Mouse (Mus musculus) frontal cortex, postnatal 14 days (tissue): ENCODE data around the gene Rsph10b.

Experiments
- DNase-seq, 2 experiments: peaks; one replicate each; pipeline ENCODE4 v3.0.0; 2022; ENCODE audit warnings: low spot score in 2 of 2

Rsph10b gene

DNA sequence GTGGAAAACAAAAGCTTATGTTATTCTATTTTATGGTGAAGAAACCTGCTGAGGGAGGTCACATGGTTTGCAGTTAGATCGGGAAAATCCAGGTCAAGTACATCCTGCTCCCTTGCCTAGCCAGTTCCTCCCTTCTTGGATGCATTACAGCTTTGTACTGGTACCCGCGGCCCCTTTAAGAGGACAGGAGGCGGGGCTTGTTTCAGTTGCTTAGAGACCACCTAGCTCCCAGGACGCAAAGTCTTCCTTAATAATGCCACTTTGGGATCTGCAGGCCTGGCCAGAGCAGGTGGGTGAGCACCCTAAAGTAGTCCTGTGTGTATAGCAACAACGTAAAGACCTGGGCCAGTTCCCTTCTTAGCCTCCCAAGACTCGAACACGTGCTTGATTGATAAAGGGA is at the start of gene Rsph10b:
Rsph10b (plus strand) TSS at position 205 of the 400 bp plus-strand sequence.
- no peak for DNase-seq

DNA sequence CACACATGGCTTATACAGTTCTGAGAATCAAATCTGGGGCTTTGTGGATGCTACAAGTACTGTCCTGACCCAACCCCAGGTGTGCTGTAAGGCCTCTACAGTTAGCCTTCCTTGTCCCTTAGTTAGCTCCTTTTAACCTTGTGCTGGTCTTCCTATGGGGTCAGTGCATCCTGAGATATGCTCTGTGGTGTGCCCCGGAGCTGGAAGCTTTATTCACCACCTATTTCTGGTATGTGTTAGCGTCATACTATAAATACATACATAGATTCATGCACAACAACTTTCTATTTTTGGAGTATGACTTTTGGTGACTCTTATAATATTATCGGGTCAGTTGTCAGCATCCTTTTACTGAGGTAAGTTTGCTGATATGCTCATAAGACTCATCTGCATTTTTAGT is 47.6 kb upstream of the Rsph10b start:
- no peak for DNase-seq

DNA sequence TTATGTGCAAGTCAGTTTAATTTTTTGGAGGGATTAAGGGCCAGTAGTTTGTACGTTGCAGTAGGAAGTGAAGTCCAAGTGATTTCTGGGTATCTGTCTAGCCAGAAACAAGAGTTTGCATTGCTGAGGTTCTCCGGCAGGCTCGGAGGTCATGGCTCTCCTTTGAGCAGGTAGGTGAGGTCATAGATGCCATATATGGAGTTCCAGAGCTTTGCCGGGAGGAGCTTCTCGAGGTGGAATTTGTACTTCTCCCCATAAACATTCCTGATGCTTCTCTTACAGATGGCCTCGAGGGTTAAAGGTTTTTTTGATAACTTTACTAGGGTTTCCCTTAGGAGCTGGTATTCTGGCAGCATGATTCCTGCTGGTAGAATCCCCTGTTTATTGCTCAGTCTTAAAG is 42.1 kb upstream of the Rsph10b start:
- DNase-seq = no peak

DNA sequence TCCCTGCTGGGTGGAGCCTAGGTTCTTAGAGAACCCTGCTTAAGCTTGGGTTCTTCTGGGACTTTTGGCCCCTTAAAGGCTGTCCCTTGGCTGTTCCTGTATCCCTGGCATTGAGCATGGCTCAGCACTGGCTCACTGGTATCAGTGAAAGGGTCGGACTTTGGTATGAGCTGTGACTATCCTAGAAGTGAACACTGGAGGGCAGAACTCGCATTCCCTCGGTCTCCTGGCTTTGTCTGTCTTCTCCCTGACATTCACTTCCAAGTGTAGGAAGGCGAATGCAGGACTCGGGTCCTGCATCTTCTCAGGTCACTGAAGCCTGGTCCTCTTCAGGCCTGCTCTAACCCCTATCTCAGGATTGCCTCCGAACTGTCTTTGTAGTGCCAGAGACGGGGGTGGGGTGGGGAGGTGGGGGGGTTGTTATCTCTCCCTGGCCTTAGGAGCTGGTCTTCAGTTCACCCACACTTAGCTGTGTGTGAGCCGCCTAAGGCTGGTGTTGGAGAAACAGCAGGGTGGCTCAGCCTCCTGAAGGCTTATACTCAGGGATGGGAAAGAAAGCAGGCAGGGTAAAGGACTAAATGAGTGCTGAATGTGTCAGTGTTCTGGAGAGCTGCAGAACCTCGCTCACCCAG is 40.5 kb upstream of the Rsph10b start:
- no peak for DNase-seq

DNA sequence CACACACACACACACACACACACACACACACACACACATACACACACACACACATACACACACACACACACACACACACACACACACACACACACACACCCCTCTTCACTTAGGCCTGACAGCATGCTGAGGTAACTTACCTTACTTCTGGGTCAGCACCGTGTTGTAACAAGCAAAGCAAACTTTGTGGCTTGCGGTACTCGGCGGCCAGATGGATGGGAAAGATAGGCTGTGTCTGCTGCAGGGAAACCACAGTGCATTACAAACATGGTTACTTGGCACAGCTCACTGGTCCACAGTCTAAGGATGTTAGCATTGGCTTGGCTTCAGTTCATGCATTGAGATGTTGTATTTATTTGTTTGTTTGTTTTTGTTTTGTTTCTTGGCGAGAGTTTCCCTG is 39.4 kb upstream of the Rsph10b start:
- DNase-seq = no peak

DNA sequence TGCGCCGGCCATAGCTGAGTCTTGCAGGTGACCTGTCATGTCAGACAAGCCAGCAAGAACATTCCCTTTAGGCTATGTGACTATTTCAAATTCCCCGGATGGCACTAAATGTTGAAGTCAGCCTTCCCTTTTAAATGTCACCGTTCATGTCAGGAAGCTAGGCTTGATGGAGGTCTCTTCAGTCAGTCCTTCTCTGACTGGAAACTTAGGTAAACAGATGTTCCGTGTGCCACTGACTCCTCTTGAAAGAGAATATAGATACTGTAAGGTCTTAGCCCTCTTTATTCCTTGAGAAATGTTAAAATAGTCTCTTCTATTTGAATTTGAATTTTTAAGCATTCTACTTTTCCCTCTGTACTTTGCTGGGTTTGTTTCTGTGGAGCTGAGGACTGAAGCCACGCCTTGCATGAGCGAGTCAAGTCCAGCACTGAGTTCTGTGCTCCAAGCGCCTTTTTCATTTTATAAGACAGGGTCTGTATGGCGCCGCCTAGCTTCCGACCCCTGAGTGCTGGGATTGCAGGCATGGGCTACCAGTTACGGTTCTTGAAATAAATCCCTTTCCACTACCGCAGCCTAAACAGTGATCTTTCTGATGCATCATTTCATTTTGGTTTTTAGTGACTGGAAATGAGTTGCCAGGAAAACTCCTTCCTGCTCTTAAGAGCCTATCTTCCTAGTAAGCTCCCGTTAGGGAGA is 35.1 kb upstream of the Rsph10b start, which contains the start of gene Ankrd61:
Ankrd61 (minus strand) TSS at position 51 of the 696 bp plus-strand sequence.
- no peak for DNase-seq

DNA sequence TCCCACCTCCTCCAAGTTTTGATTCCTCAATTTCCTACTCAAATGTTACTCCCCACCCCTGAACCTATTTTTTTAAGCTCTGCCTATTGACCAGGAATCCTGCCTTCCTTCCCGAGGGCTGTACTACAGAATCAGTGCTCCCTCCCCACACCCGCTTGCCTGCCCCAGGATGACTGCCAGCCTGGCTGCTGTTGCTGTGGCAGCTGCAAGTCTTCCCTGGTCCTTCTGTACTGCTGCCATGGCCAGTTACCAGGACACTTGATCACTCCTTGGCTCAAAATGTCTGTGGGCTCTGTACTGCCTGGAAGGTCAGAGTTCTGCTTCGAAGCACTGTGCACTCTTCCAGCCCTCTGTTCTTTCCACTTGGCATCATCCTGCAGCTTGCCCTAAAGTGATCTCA is 30.7 kb upstream of the Rsph10b start:
- DNase-seq = peak in 1 of 2 experiments; percentile 22

DNA sequence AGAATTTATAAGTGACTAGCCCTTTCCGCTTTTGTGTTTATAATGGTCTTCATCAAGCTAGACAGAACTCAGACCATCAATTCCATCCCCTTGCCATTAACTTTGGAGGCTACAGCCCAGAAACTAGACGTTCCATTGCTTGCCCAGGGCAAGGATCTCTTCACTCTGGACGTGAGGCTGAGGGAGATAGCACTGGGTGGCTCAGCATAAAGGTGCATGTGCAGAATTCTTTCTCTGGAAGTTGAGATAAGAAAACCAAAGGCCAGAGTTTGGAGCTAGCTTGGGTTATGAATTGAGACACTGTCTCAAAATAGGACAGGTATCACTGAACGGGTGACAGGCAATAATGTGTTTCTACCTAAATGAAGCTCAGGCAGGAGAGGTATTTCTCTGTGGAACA is 29.0 kb upstream of the Rsph10b start:
- no peak for DNase-seq

DNA sequence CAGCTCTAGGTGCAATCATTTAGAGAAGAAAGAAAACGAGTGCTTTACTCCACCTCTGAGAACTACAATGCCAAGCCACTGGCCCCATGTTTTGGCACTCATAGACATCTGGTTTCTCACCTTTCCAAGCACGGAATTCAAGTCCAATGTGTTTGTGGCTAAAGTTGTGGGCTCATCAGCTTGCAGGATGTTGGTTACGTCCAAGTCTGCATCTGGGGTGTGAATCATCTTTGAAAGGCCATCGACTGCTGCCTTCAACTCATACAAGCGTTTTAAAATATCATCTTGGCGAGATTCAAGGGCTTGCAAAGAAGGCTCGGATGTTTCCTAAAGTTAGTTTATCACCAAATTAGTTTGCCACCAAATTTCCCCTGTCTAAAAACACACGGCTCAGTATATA is 26.4 kb upstream of the Rsph10b start:
- no peak for DNase-seq

DNA sequence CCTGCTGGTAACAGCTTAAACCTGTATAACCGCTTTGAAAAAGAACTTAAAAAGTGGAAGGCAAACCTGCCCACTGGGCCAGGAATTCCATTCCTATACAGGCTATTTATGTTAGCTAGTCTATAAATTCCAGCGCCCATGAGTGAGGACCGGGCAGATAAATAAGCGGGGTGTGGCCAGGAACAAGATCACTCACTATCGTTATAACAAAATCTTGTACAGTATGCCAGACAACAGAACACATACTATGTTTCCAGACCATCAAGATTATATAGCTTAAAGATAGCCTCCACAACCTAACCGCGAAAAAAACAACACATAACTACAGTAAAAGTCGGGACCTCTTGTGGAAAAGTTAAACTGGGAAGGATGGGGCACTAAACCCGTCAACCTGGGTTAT is 23.9 kb upstream of the Rsph10b start:
- DNase-seq = no peak

DNA sequence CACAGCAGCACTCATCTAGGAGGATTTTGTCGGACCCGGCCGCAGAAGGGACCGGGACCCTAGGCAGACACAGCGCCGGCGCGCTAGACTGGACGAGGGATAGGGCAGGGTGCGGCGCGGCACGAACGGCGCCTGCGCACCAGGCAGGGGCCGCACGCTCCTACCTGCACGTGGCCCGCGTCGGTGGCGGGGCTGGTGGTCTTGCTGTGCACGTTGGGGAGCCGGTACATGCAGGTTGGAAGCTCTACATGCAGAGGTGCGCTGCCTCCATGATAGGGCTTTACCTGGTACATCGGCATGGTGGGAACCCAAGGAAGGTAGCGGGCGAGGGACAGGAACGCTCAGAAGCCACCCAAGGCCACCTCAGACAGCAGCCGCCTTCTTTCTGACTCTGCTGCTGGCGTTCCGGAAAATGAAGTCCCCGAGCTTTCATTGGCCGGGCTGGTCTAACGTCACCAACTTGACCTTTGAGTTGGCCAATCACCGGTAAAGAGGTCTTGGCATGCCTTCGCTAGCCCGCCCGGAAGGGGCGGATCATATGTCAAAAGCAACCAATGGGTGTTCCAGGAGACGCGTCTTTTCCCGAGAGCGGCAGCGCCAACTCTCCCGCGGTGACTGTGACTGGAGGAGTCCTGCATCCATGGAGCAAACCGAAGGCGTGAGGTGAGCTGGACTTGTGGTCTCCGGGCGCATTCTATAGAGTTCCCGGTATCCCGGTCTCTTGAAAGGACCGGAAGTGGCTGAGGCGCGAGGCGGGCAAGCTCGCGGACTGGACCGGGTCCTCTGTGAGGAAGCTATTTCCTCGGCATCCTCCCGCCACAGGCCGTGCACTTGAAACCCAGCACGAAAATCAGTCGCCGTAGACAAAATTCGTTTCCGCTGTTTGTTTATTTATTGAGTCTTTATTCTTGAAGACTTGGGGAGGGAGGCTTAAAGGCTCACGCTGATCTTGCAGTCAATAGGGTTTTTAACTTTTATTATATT is 23.1 kb upstream of the Rsph10b start, which contains the start of the genes Aimp2 and Pms2:
Aimp2 (minus strand) TSS at position 431 of the 984 bp plus-strand sequence.
Pms2 (plus strand) TSS at position 548 of the 984 bp plus-strand sequence.
- DNase-seq = peak; percentile 96 to 97

DNA sequence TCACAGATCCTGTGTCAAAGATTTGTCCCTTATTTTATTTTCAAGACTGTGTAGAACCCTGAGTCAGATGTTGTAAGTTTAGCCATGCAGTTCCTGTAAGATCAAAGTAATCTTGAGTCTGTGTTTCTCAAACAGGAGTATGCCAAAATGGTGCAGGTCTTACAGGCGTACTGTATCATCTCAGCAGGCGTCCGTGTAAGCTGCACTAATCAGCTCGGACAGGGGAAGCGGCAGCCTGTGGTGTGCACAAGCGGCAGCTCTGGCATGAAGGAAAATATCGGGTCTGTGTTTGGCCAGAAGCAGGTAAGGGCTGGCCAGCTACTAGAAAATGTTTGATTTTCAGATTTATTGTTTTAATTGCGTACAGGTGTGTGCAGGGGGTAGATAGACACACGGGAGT is 16.6 kb upstream of the Rsph10b start:
- no peak for DNase-seq

DNA sequence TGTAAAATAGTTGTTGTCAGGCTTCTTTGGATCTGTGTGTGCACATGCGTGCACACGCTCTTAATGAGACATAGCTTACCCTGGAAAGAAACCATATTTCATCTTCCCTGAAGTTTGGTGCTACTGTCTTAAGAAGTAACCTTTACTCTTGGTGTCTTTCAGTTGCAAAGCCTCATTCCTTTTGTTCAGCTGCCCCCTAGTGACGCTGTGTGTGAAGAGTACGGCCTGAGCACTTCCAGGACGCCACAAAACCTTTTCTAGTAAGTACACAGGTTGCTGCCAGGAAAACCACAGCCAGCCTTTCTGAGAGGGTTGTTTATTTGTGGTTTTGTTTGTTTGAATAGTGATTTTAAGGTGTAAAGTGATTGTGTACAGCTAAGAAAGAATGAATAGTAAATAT is 15.4 kb upstream of the Rsph10b start:
- no peak for DNase-seq

DNA sequence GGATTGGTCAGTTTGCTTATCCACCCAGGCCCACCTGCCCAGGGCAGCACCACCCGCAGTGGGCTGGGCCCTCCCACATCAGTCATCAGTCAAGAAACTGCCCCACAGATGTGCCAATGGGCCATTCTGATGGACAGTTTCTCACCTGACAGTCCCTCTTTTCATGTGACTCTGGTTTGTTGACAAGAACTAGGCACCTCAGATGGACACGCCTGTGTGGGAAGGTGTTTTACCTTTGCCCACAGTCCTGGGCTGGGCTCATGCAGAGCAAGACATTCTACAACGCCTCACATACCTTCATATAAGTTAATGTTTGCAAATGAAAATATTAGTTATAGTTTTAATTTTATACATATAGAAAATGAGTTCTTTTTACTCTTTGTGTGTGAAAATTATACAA is 14.7 kb upstream of the Rsph10b start:
- no peak for DNase-seq

DNA sequence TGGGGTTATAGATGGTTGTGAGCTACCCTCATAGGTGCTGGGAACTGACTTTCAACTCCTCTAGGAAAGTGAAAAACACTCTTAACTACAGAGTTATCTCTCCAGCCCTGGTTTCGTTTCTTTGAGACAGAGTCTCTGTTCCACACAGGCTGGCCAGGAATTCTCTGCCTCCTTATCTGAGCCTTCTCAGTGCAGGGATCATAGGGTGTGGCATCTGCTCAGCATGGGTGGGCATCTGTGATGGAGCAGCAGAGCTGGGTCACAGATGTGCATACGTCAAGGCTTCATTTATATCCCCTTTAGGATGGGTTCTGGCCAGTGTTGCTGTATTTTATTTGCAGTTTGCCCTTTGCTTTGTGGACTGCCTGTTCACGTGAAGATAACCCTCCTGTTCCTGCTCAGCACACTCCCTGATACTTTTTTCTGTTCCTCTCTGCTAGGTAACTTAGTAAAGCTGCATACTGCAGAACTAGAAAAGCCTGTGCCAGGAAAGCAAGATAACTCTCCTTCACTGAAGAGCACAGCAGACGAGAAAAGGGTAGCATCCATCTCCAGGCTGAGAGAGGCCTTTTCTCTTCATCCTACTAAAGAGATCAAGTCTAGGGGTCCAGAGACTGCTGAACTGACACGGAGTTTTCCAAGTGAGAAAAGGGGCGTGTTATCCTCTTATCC is 7.9 kb upstream of the Rsph10b start:
- no peak for DNase-seq

DNA sequence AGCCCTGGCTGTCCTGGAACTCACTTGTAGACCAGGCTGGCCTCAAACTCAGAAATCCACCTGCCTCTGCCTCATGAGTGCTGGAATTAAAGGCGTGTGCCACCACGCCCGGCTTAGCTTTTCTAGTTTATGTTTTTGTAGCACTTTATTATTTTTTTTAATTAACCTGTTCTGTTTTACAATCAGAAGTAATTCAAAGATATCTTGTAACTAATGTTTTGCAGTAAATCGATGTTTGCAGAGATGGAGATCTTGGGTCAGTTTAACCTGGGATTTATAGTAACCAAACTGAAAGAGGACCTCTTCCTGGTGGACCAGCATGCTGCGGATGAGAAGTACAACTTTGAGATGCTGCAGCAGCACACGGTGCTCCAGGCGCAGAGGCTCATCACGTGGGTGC is 5.0 kb upstream of the Rsph10b start, which contains the start of gene Gm42421:
Gm42421 (plus strand) TSS at position 301 of the 400 bp plus-strand sequence.
- DNase-seq = no peak

DNA sequence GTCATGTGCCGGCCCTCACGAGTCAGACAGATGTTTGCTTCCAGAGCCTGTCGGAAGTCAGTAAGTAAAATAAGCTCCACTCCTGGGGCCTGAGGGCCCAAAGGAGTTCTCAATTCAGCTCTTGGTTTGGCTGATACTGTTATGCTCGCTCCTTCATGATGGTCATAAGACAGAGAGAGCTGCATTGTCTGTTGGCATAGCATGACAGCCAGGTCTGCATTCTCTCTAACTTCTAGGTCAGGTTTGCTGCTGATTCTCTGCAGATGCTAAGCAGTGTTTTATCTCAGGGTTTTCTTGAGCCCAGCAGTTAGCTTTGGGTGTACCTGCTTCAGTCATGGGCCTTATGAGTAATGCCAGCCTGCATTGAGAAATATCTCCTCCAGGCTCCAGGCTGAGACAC is 3.5 kb upstream of the Rsph10b start:
- DNase-seq = no peak

DNA sequence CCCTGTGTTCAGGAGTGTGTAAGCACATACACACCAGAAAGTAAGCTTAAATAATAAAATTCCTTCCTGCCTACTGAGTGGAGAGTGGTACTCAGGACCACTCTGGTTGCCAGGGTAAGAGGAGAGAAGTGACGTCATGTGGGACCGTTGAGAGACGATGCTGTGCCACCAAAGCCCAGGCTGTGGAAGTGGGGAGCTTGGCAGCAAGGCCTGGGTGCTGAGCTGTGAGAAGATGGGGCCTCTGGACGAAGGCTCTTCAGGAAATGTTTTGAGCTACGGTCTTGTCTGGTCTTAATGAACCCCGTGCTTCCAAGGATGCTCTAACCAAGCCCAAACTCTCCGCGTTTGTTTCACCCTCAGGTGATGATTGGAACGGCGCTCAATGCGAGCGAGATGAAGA is 2.2 kb upstream of the Rsph10b start:
- DNase-seq = no peak

DNA sequence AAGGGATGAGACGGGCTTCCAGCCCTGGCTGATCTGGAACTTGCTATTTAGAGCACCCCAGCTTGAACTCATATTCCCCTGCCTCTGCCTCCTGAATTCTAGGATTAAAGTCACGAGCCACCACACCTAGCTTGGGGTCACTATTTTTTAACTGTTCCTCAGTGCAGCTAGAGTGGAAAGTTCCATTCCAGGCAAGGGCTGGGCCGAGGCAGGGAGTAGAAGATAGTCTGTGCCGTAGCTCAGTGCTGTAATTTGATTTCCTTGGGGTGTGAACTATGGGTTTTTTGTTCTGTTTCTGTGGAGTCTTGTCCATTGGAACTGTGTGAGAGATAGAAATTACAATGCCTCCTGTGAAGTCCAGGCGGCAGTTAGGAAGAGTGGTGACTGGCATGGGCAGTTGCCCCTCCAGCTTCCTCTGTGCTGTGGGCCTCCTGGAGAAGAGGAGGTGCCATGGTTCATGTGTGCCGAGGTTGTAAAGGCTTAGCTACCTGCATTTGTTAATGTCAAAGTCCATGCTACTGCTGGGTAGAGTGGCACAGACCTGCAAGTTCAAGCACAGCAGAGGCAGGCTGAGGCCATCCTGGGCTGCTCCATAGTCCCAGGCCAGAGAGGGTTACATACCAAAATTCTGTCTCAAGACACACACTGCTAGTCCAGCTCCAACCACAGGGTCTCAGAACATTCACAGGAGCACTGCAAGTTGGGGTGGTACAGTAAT is 813 bp upstream of the Rsph10b start:
- no peak for DNase-seq

DNA sequence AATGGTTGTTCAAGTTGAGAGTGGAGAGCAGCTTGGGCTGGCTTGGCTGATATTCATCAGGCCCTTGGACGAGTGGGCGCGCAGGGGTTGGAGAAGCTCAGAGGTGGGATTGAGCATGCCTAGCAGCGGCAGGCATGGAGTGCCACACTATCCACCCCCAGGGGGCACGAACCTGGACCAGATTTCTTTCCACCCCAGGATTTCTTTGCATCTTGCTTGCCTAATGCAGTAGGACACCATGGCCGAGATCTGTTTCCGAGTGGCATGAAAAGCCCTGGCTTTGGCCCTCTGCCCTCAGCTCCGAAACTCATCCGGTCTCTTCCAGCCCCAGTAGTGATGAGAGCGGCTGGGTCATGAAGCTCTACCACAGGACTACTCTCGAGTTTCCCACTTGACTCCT is 579 bp downstream of the Rsph10b start:
- no peak for DNase-seq

DNA sequence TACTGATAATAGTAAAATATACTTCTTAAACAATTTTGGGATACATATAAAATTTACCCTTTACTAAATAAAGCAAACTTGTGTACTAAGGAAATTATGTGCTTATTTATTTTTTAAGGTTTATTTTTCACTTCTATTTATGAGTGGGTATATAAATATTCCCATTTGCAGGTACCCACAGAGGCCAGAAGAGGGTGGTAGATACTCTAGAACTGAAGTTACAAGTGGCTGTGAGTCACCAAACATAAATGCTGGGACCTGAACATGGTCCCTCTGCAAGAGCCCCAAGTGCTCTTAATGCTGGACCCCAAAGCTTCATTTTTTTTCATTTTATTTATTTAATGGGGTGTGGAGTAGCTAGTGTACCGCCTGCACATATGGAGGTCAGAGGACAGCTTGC is 1.0 kb downstream of the Rsph10b start:
- no peak for DNase-seq
